Mouse (Mus musculus): ENCODE data around the gene Irf7.

GRCm38 (mm10) chr7:141221249-141222125, 44.8 kb downstream of the Irf7 start:
- TF ChIP-seq POLR2A (IDR thresholded peaks at IDR 0.05; ENCODE audit: low read depth, low read length) (peak; percentile 66; the same call in 1 of the 2 replicates), TCF12 (IDR thresholded peaks at IDR 0.05; ENCODE audit: low read depth, low read length) (peak; percentile 12; the same call in 1 of the 2 replicates), SMC3 (IDR thresholded peaks at IDR 0.05; ENCODE audit: low read depth, low read length) (no peak), CTCF (conservative IDR thresholded peaks at IDR 0.05 in 1 of 2, IDR thresholded peaks at IDR 0.05 in 1 of 2; ENCODE audit: low read depth in 2 of 2, low read length in 2 of 2) (no peak), EP300 (IDR thresholded peaks at IDR 0.05; ENCODE audit: low read length) (no peak)
